Mouse (Mus musculus) brain, embryonic 14.5 days (tissue): ENCODE results near the gene Zbtb12.

Experiments used
- CTCF ChIP-seq: fragments of 200-500 bp; IDR thresholded peaks from 2 replicates; pipeline ENCODE4 v1.5.1; 2012; ENCODE audit warnings: inconsistent platforms, mild to moderate bottlenecking, moderate library complexity, borderline replicate concordance; ENCODE audit not compliant: insufficient read depth, insufficient read length; ENCODE audit errors: extremely low read depth
- POLR2A ChIP-seq: fragments of 200-500 bp; IDR thresholded peaks from 2 replicates; pipeline ENCODE4 v1.6.1; 2012; ENCODE audit warnings: mild to moderate bottlenecking, inconsistent platforms, borderline replicate concordance; ENCODE audit not compliant: poor library complexity, insufficient read depth, insufficient read length, severe bottlenecking; ENCODE audit errors: extremely low read depth

DNA sequence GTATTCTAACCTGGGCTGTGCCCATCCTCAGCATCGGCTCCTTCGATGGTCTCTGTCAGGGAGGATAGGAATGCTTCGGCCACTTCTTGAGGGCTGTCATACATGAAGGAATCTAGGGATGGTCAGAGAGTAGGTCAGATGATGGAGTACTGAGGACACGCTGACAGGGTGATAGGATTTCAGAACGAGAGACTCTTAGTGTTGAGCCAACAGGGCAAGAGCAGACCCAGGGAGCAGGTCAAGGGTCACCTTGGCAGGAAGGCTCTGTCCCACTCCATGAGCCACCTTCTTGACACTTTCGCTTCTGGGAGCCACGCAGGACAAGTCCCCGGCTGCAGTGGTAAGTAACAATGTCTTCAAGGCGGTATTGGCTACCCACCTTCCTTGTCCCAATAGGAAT, 18.8 kb upstream of the Zbtb12 start:
- TF ChIP-seq CTCF (no peak), POLR2A (no peak)
